ENCODE assay signal across 9 mouse cellular contexts in the genomic region with DNA sequence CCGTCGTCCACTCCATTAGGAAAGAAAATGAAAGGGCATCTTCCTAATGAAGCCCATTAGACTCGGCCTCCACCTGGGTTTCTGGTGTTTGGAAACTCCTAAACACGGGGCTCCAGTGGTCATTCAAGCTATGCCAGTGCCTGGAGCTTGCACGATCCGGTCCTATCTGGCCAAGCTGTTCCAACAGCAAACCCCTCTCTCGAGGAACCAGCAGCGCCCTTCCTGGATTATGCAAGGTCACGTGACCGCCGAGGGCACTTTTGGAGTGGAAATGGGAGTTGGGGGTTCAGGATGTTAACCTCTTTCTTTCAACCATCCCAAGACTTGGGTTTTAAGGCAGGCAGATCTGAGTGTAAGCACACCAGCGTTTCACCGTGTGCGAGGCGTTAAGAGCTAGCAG. TPM values are rescaled to one million over a fixed set of nuclear protein-coding genes. Genes with fewer than 3 reads are reported as not detected.
DNase-seq lines count a peak whose midpoint lies in the region; ATAC-seq lines count a peak whose summit lies in the region.
"Had no signal": no experiment of that assay in that cellular context is flagged by ENCODE, and none has a peak within 500 bp of the region (broad histone marks: within the 10 kb centered on the region; RNA-seq: fewer than 3 reads in every experiment).

No protein-coding gene starts in this region.

- H3K9me3 ChIP-seq in heart, embryonic 16.5 days (replicated peaks; ENCODE audit: control insufficient read depth, low read length) = no peaks in the 10 kb centered on the region
- no peaks in the 10 kb centered on the region for H3K9me3 ChIP-seq in midbrain, embryonic 10.5 days (replicated peaks)

- 11% methylated on average over 15 of the region's 15 CpGs for WGBS in heart, embryonic 16.5 days
- WGBS in midbrain, embryonic 10.5 days = 12% methylated on average over 15 of the region's 15 CpGs

- H3K4me1 ChIP-seq in heart, embryonic 16.5 days (ENCODE audit: control insufficient read depth, insufficient read depth, low read length) = peaks cover 84% of the 10 kb centered on the region
- H3K4me1 ChIP-seq in midbrain, embryonic 10.5 days = peaks cover 100% of the 10 kb centered on the region

- peak overlapping the region; percentile 66 for H3K9ac ChIP-seq in heart, embryonic 16.5 days (ENCODE audit: low read length)

- H3K27me3 ChIP-seq in heart, embryonic 16.5 days (ENCODE audit: control insufficient read depth, insufficient read depth, low read length) = no peaks in the 10 kb centered on the region
- H3K27me3 ChIP-seq in midbrain, embryonic 10.5 days (ENCODE audit: low read depth, poor library complexity, severe bottlenecking) = no peaks in the 10 kb centered on the region

- peak; percentile 24 for DNase-seq in urinary bladder, postnatal 25 days (ENCODE audit: low spot score)
- DNase-seq in urinary bladder, adult 18-20 months (ENCODE audit: low spot score in 2 of 2) = no peak
- peak; percentile 76 to 83 for DNase-seq in kidney, postnatal 4 days
- peak; percentile 56 for DNase-seq in midbrain, embryonic 10.5 days (ENCODE audit: low spot score)
- DNase-seq in frontal cortex, adult 2 months (ENCODE audit: extremely low spot score in 1 of 2, low spot score in 1 of 2) = no peak
- DNase-seq in layer of hippocampus, postnatal 25 days (ENCODE audit: extremely low spot score in 1 of 2, low spot score in 1 of 2) = no peak
- DNase-seq in adipocyte (ENCODE audit: low spot score) = no peak

- H3K36me3 ChIP-seq in heart, embryonic 16.5 days (ENCODE audit: control insufficient read depth, insufficient read depth) = no peaks in the 10 kb centered on the region
- 0 out of 2 replicates have a peak, but pooled peaks cover 2% of the 10 kb centered on the region for H3K36me3 ChIP-seq in midbrain, embryonic 10.5 days

- peak overlapping the region; percentile 78 for H3K27ac ChIP-seq in heart, embryonic 16.5 days (ENCODE audit: low read length)
- H3K27ac ChIP-seq in midbrain, embryonic 10.5 days (replicated peaks) = peak overlapping the region; percentile 49; the same call in 1 of the 2 replicates

- ATAC-seq in heart, embryonic 16.5 days (replicated peaks; ENCODE audit: extremely low read depth, insufficient read depth, low FRiP score) = no peak

- peak overlapping the region; percentile 64 for H3K4me2 ChIP-seq in heart, embryonic 16.5 days (ENCODE audit: low read depth, low read length)

- H3K4me3 ChIP-seq in heart, embryonic 16.5 days (ENCODE audit: low read length) = peak overlapping the region; percentile 36
- H3K4me3 ChIP-seq in midbrain, embryonic 10.5 days = peak overlapping the region; percentile 35

RNA-seq across cellular contexts. Expression of gene Fgfr2, which starts 7.3 kb away (rescaled TPM):
- 20.3 and 27.2 TPM in 2 replicates for polyA plus RNA-seq in heart, embryonic 16.5 days (2015; fragmentation: Nextera tagmentation; extraction: Ambion mirVana)
- polyA plus RNA-seq in midbrain, embryonic 10.5 days (2016; fragmentation: Nextera tagmentation; extraction: Ambion mirVana) = 97.0 and 99.3 TPM in 2 replicates
- polyA plus RNA-seq in frontal cortex, adult 2 months (2012; rRNA removed) = 63.2 and 69.6 TPM in 2 replicates
- 10 to 100 TPM; 43.7 to 44.3 TPM for total RNA-seq in layer of hippocampus, postnatal 25 days (2021)
- total RNA-seq: neutrophil, adult 5-6 weeks had no signal

RNA-seq across cellular contexts. Expression of gene Ctbp2, which starts 8.3 kb away (rescaled TPM):
- polyA plus RNA-seq in heart, embryonic 16.5 days (2015; fragmentation: Nextera tagmentation; extraction: Ambion mirVana) = 44.6 and 45.1 TPM in 2 replicates
- 113 and 118 TPM in 2 replicates for polyA plus RNA-seq in midbrain, embryonic 10.5 days (2016; fragmentation: Nextera tagmentation; extraction: Ambion mirVana)
- polyA plus RNA-seq in frontal cortex, adult 2 months (2012; rRNA removed) = 59.6 and 59.8 TPM in 2 replicates
- 10 to 100 TPM; 44.8 to 47.5 TPM for total RNA-seq in layer of hippocampus, postnatal 25 days (2021)

Comparison
In these comparisons a context has a peak if more than half of its experiments do, and no peak if none do; other contexts are left out.
1. DNase-seq: peak in urinary bladder, postnatal 25 days (single experiment), kidney, postnatal 4 days (2 of 2) and midbrain, embryonic 10.5 days (single experiment); none in urinary bladder, adult 18-20 months (0 of 2), frontal cortex, adult 2 months (0 of 2), layer of hippocampus, postnatal 25 days (0 of 2) and adipocyte (single experiment).